Mouse (Mus musculus): ENCODE results near the gene Capn7.

The Capn7 gene

DNA sequence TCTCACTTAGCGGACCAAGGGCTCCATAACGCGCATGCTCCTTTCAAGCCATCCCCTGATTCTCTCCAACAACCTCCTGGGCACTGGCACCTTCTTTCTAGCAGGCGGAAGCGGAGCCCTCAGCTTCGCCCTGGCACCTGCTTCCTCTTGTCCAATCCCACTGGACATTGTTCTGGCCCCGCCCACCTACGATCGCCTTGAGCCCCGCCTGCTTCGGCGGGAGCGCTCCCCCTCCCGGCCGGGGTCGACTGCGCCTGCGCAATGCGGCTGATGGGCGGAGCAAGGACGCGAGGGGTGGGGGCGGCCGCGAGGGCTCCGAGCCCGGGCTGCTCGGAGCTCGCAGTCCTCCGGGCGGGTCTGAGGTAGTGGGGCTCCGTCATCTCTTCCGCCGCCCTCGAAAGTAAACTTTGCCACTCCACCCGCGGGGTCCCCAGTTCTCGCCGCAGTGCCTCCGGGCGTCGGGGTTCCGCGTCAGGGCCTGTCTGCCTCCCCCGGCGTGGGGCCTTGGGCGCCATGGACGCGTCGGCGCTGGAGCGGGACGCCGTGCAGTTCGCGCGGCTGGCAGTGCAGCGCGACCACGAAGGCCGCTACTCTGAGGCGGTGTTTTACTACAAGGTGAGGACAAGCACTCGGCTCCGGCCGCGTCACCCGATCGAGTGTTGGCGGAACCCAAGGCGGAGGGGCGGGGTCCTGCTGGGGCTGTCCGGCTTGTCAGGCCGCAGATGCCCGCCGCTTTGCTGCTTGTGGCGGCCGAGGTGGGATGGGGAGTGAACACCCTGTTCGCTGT is at the start of gene Capn7:
Gene Capn7 (plus strand): TSS at position 270 of the 787 bp plus-strand sequence.
- peak; percentile 99 for DNase-seq

DNA sequence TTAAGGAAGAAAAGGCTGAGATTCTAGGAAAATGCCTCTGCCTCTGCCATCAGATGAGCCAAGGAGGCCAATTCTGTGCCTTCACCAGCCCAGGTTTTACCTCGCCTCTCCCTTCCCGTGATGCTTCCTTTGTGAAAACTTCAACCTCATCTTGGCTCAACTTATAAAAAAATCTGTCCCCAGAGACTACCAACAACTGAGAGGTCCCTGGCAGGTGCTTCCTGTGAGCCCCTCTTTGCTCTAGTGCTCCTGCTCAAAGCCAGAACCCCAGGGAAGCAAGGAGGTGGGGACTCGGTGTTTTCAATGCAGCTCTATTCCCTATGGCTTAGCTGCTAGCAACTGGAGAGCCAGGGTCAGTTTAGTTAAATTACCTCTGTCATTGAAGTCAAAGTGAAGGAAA is 23.2 kb upstream of the Capn7 start:
- DNase-seq, result no peak

DNA sequence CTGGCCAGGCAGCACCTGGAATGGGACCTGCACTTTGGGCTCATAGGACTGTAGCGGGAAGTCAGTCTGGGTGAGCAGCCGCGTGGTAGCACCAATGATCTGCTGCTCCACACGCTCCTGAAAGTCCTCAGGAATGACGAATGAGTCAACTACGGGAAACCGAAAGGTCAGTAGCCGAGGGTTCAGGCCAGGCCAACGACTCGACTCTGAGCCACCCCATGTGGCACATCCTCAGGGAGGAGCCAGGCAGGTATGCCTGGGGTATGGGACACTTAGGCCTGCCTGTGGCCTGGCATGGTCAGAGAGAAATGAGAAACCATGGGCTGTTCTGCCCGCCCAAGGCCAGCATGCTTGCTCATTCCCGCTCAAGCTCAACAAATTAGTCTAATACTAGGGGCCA is 19.8 kb upstream of the Capn7 start:
- no peak for DNase-seq

DNA sequence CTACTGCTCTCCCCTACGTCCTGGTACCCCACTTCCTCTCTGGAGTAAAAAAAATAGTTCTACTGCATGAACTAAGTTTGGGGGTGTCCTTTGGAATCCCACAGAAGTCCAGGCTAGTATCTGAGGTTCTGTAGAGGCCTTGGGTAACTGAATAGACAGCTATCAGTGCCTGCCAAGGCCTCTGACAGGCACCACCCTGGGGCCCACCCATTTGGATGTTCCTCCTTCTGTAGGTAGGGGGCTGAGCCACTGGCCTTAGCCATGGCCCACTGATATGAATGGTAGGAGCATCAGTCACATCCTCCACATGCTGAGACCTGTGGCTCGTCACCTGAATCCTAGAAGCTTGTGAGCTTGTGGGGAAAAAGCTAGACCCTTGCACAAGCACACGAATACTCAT is 18.7 kb upstream of the Capn7 start:
- no peak for DNase-seq

DNA sequence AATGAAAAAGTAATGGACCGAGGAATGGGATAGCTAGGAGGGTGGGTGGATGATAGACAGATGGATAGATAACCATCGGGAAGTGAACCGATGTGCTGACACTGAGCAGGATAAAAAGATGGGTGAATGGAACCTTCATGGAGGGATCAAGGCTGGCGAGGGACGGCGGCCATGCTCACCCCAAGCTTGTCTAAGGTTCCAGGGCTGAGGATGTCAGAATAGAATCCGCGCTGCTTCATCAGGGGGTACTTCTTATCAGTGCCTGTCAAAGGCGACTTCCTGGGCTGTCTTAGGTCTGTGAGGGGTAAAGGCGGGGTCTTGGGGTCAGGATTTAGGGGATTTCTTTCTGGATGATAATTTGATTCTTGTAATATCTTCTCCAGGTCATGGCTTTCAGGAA is 16.9 kb upstream of the Capn7 start:
- no peak for DNase-seq

DNA sequence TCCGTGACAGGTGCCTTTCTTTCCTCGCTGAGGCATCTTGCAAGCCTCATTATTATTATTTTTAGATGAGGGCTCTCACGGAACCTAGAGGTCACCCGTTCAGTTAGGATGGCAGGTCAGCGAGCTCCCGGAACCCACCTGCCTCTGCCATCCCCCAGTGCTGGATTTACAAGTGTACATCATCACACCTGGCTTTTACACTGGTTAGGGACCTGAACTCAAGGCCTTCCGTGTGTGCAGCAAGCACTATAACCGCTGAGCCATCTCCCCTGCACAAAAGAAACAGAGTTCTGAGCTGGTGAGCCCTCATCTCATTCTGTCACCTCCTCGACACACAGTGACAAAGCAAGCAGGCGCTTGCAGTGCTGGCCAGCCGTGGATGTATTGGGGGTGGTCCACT is 15.3 kb upstream of the Capn7 start:
- no peak for DNase-seq

DNA sequence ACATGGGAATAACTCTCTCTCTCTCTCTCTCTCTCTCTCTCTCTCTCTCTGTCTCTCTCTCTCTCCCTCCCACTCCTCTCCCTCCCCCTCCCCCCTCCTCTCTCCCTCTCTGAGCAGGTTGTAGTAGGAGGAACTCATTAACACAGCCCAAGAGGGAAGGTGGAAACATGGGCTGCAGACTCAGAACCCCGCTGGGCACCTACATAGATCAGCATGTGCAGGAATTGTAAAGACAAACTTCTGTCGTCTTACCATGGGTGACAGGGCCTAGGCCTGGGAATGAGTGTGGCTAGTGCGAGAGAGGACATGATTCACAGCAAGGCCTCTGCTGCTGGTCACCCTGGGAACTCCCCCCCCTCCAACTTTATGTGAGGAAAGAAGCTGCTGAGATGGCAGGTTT is 14.2 kb upstream of the Capn7 start:
- DNase-seq, result no peak

DNA sequence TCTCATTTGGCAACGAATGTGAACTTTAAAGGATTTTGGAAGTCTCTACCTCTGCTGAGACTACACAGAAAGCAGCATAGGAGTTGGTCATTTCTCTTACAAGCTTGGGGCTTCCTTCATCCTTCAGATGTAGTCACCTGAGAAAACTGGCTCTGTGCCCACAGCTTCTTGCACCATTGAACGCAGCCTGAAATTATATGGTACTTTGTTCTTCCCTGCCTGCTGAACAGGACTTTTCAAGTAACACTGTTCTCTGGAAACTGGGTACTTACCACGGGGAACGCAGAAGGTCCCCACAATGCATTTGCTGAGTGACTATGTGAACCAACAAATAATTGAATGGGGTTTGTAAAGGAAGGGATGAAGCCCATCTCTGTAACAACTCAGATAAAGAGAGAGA is 13.2 kb upstream of the Capn7 start:
- DNase-seq, result no peak

DNA sequence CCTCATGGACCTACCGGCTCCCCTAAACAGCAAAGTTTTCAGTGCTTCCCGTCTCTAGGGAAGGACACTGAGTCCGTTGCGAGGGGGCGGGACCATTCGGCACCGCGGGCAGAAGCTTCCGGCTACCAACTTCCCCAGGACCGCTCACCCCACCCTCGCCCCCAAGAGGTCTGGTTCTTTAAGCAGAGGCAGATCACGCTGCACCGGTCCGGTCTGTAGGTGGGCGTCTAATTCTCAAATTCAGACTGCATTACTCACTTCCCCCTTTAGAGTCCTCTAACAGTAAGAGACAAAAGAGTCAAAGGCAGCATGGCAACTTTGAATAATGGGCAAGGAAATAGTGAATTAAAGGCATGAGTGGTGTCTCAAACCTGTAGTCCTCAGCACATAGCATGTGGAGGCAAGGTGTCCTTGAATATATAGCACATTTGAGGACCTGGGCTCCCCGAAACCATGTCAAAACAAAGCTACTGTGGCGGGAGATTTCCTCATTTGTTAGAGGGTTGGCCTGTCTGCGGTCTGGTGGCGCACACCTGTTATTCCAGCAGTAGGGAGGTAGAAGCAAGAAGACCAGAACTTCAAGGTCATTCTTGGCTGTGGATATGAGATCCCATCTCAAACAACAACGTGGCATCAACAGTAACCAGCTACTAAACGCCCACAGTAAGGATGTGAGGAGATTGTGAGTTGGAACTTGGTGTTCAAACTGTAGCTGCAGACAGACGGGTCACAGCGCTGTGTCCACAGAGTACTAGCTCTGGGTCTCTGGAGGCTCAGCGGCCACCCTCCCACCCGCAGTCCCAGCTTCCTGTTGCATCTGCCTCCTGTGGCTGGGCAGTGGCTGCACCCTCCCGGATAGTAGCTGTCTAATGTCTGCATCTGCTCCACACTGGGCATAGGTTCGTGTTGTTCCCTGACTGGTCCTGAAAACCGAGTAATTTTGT is 12.3 kb upstream of the Capn7 start, which contains the start of gene Dnah1:
Gene Dnah1 (minus strand): TSS at position 48 of the 944 bp plus-strand sequence.
- peak; percentile 58 for DNase-seq

DNA sequence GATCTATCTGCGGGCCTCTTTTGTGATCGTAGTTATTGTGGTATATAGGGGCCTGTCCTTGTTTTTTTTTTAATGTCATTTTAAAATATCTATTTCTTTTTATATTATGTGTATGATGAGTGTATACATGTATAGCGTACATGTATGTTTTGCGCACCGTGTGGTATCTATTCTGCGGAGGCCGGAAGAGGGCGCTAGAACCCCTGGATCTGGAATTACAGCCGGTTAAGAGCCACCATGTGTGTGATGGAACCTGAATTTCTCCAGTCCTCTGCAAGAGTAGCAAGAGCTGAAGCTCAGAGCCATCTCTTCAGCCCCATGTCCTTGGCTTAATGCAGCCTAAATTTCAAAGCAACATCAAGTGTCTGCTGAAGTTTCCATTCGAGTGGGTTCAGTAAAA is 11.6 kb upstream of the Capn7 start:
- no peak for DNase-seq

DNA sequence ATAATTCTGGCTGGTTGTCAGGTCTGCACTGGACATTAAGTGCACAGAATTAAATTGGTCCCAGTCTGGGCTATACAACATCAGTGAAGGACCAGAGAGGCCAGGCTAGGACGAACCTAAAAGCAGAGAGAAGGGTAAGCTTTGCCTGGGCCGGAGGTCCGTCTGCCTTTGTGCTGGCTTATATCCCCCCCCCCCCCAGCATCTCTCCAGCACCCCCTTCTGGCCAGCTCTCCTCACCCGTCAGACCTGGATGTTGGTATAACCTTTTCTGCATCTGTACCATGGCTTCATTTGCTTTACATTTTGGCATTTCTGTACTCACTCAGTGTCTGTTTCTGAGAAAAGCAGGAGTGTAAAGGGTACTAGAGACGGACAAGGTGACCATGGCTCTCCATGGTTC is 10.9 kb upstream of the Capn7 start:
- DNase-seq, result peak; percentile 8

DNA sequence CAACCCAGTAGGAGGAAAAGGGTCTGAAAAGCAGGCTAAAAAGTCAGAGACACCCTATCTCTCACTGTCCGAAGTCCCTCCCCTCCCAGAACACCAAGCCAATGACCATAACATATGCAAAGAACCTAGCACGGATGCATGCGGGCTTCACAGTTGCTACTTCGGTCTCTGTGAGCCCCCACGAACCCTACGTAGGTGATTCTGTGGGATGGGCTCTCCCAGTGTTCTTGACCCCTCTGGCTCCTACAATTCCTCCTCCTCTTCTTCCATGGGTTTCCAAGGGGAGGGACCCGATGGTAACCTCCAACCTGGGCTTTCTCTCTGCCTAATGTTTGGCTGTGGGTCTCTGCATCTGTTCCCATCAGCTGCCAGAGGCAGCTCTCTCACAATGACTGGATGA is 9.7 kb upstream of the Capn7 start:
- DNase-seq, result no peak

DNA sequence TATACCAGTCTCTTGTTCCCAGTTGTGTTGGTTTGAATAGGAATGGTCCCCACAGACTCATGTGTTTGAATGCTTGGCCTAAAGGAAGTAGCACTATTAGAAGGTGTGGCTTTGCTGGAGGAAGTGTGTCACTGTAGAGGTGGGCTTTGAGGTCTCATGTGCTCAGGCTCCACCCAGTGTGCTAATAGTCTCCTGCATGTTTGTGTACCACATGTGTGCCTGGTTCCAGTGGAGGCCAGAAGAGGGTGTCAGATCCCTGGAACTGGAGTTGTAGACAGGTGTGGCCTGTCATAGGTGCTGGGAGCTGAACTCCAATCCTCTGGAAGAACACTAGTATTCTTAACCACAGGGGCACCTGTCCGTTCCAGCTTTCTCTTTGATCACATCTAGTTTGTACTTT is 9.2 kb upstream of the Capn7 start:
- no peak for DNase-seq

DNA sequence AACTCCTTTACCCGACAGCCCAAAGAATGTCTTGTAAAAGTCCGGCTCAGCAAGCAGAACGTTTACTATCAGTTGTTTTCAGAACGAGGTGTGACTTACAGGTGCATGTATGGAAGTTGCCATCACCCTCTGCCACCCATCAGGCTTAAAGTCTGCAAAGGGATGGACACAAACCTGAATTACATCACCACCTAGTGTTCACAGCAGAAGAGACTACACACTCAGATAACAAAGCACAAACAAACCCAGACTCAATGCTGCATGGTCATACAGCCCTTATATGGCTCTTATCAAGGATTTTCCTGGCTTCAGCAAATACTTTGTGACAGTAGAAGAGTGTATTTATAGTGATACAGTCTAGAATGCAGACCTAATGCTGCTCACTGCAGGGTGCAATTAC is 8.8 kb upstream of the Capn7 start:
- DNase-seq, result no peak

DNA sequence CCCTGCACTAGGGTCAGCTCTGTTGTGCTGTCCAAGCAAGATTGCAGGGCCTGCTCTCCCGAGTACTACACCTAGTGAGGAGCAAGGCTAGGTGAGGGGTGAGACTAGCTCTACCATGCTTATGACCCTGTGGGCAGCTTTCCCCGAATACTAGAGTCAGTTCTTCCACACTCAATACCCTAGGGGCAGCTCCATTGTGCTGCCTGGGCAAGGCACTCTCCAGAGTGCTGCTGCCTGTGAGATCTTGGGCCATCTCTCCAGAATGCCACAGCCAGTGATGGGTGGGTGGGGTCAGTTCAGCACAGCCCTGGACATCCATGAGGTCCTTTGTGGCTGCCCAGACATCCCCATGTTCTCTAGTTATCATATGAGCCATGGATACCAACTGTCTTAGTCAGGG is 6.7 kb upstream of the Capn7 start:
- DNase-seq, result no peak

DNA sequence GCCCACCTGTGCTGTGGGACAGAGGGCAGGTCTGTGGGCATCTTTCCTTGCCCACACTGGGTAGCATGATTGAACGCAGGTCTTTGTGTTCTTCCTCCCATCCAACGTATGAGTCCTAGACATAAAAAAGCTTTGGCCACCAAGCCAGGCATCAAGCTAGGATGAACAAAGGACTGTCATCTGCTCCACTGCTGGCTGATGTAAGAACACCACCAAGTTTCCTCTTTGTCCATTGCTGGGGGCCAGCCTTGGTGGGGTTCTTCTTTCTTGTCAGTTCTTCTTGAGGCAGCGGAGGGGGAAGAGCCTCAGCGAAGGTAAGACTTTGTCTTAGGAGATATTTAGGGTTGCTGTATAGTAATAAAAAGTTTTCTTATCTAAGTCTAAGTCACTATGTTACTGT is 5.5 kb upstream of the Capn7 start:
- no peak for DNase-seq

DNA sequence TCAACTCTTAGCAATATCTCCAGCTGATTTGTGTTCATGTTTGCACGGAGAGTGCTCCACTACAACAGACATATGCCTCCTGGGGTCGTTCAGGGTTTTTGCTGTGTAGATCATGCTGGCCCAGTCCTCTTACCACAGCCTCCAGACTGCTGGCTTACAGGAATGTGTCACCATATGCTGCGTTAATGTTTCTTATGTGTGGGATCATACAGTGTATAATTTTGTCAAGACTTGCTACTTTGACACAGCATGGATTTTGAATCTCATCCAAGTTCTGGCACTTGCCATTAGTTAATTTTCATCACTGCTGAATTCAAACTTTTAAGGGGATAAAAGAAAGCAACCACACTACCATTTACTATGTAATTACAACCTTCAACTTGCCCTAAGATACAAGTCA is 673 bp upstream of the Capn7 start:
- DNase-seq, result no peak

DNA sequence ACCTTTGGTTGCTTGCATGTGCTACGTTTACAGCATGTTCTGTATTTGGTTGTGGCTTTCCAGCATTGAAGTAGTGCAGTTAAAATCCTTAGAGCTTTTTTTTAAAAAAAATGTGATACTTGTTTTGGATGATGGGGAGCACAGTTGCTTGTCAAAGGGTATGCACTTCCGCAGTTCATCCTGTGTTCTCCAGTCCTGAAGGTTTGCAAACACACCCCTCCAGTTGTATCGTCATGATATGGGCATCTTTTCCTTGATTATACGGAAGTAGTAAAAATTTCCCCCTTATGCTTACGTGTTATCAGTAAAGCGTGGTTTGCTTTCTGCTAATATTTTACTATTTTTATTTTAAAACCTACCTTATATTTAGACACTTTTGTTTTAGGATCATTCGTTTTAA is 968 bp downstream of the Capn7 start:
- peak; percentile 21 for DNase-seq

DNA sequence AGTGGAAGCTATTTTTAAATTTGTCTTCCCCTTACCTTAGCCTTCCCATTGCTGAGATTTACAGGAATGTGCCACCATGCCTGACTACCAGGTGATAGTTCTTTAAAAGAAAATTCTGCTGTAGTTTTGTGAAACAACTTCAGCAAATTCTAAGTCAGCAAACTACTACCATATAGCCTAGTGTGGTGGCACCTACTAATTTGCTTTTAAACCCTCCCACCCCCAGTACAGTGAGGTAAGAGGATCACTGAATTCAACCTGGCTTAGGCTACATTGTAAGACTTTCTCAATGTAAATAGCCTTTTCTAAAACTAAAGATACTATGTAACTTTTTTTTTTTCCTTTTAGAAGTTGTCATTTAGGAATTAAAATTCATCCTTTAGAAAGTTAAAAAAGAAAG is 1.5 kb downstream of the Capn7 start:
- no peak for DNase-seq

DNA sequence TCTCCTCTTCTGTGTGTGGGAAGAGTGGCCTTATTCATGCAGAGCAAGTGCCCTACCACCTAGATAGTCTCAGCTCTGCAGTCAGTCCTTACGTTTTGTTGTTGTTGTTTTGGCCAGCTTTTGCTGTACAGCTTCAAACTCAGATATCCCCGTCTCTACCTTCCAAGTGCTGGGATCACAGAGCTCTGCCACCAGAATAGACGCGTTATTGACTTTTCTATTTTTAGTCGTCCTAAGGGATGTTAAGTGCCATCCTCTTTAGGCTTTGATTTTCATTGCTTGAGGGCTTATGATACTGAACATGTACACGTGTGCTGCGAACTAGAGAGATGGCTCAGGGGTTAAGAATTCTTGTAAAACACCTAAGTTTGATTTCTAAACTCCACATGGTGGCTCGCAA is 6.8 kb downstream of the Capn7 start:
- DNase-seq, result no peak

DNA sequence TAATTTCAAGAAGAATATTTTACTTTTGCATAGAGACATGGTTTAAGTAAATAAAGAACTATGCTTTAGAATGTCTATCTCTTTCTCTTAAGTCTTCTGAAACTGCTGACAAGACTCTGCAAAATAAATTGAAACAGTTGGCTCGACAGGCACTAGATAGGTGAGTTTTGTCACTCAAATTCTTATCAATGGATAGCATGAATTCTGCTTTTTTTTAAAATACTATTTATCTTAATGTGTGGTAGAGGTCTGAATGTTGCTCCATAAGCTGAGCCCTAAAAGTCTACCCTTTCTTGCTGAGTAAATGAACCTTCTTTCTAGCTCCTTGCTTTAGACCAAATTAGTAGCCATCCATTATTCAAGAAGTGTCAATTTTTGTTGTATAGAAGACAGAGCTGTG is 8.9 kb downstream of the Capn7 start:
- DNase-seq, result no peak

DNA sequence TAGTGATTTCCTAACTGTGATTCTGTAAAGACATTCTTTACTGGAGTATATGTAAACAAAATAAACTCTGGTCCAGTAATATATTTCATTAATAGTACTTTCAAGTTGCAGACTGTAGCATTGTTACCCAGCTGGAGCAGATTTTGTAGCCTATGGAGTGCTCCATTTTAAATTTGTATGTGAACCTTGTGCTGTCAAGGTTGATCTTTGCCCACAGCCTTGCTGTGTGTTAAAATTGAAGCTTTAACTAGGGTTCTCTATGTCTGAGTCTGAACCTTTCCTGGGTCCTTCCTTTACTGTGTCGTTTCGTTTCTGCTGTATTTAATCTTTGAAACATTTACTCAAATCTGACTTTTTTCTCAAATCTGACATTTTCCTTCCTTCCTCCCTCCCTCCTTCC is 25.8 kb downstream of the Capn7 start:
- no peak for DNase-seq

DNA sequence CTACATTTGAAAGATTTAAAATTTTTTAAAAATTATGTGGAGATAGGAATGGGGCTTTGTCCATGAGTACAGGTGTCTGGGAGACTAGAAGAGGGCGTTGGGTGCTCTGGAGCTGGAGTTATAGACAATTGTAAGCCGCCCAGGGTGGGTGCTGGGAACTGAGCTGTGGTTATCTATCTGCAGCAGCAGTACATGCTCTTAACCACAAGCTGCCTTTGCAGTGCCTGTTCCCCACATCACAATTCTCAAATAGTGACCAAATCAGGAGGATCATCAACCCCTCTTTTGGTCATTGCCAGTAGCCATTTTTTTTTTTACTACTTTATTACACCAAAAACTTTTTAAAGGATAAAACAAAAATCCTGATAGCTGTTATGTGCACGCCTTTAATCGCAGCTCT is 28.2 kb downstream of the Capn7 start:
- no peak for DNase-seq

DNA sequence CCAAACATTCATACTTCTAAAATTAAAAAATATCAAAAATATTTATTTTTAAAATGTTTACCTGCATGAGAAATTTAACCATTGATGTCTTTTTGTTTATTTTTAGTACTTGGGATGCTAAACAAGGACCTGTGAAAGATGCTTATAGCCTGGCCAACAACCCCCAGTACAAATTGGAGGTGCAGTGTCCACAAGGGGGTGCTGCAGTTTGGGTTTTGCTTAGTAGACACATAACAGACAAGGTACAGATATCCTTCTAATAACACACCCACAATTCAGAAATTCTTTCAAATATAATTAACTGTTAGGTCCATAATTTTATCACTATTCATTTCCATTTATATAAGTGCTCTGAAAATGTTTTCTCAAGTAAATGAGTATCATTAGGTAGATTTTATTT is 28.9 kb downstream of the Capn7 start:
- DNase-seq, result peak; percentile 77
